Mouse (Mus musculus) CH12.LX (cell line): ENCODE data around the gene Isg20l2.

Source experiments
- CHD1 ChIP-seq: IDR thresholded peaks from 2 replicates; pipeline ENCODE4 v1.6.1; 2012; ENCODE audit warnings: low read depth, low read length, improper control_type of control experiment, inconsistent platforms
- CTCF ChIP-seq, 2 experiments: IDR thresholded peaks in 1 of 2; conservative IDR thresholded peaks in 1 of 2; 2 replicates each; pipeline ENCODE4 v1.5.1; 2011 to 2012; ENCODE audit warnings: low read depth in 2 of 2, low read length in 2 of 2, improper control_type of control experiment in 1 of 2, inconsistent platforms in 1 of 2, mild to moderate bottlenecking in 1 of 2, moderate library complexity in 1 of 2
- EP300 ChIP-seq: IDR thresholded peaks from 2 replicates; pipeline ENCODE4 v1.6.1; 2011; ENCODE audit warnings: low read length, improper control_type of control experiment
- ETS1 ChIP-seq: conservative IDR thresholded peaks from 2 replicates; pipeline ENCODE4 v1.6.1; 2012; ENCODE audit warnings: low read depth, mild to moderate bottlenecking, inconsistent platforms, low read length, improper control_type of control experiment, moderate library complexity
- GABPA ChIP-seq: IDR thresholded peaks from 2 replicates; pipeline ENCODE4 v1.6.1; 2012; ENCODE audit warnings: low read depth, low read length, improper control_type of control experiment, inconsistent platforms; ENCODE audit not compliant: insufficient replicate concordance
- MAZ ChIP-seq: IDR thresholded peaks from 2 replicates; pipeline ENCODE4 v1.6.1; 2012; ENCODE audit warnings: low read depth, mild to moderate bottlenecking, inconsistent platforms, low read length, improper control_type of control experiment, moderate library complexity
- POLR2A ChIP-seq: IDR thresholded peaks from 2 replicates; pipeline ENCODE4 v1.6.1; 2011; ENCODE audit warnings: low read depth, mild to moderate bottlenecking, improper control_type of control experiment, low read length
- POLR2AphosphoS2 ChIP-seq: IDR thresholded peaks from 2 replicates; pipeline ENCODE4 v1.6.1; 2011; ENCODE audit warnings: low read depth, low read length, improper control_type of control experiment
- RAD21 ChIP-seq: IDR thresholded peaks from 2 replicates; pipeline ENCODE4 v1.6.1; 2011; ENCODE audit warnings: low read depth, mild to moderate bottlenecking, low read length, improper control_type of control experiment, moderate library complexity
- RCOR1 ChIP-seq: conservative IDR thresholded peaks from 2 replicates; pipeline ENCODE4 v1.6.1; 2012; ENCODE audit warnings: low read depth, mild to moderate bottlenecking, inconsistent platforms, low read length, improper control_type of control experiment
- UBTF ChIP-seq: IDR thresholded peaks from 2 replicates; pipeline ENCODE4 v1.6.1; 2012; ENCODE audit warnings: low read depth, mild to moderate bottlenecking, inconsistent platforms, low read length, improper control_type of control experiment, moderate library complexity
- USF1 ChIP-seq: IDR thresholded peaks from 2 replicates; pipeline ENCODE4 v1.6.1; 2014; ENCODE audit warnings: low read depth, mild to moderate bottlenecking, inconsistent platforms, low read length, improper control_type of control experiment
- ZC3H11A ChIP-seq: IDR thresholded peaks from 2 replicates; pipeline ENCODE4 v1.6.1; 2012; ENCODE audit warnings: low read depth, mild to moderate bottlenecking, inconsistent platforms, low read length, improper control_type of control experiment

GRCm38 (mm10) chr3:87907906-87908305 lies 22.2 kb upstream of the Isg20l2 start:
- no peak for TF ChIP-seq POLR2A
- TF ChIP-seq EP300 = no peak
- TF ChIP-seq ETS1 = no peak
- no peak for TF ChIP-seq POLR2AphosphoS2
- no peak for TF ChIP-seq RCOR1
- TF ChIP-seq MAZ = no peak
- no peak for TF ChIP-seq CTCF (conservative IDR thresholded peaks at IDR 0.05 in 1 of 2, IDR thresholded peaks at IDR 0.05 in 1 of 2; ENCODE audit: low read depth in 2 of 2, low read length in 2 of 2)
- TF ChIP-seq USF1 = no peak
- no peak for TF ChIP-seq RAD21
- no peak for TF ChIP-seq ZC3H11A
- no peak for TF ChIP-seq UBTF
- no peak for TF ChIP-seq CHD1
- no peak for TF ChIP-seq GABPA
